Mouse (Mus musculus): ENCODE measurements at regions not wholly inside any gene's neighbourhood (a gene's known extent, or its start where the extent isn't known, plus 50 kb on each side); places are given as distances from the start of the nearest gene placed in this dataset.

- TF ChIP-seq CTCF (IDR thresholded peaks at IDR 0.05; ENCODE audit: low read depth, low read length) (no peak), GATA1 (IDR thresholded peaks at IDR 0.05; ENCODE audit: borderline replicate concordance, low read length) (no peak), GATA2 (IDR thresholded peaks at IDR 0.05; ENCODE audit: borderline replicate concordance, low read depth, low read length) (no peak), TAL1 (conservative IDR thresholded peaks at IDR 0.05; ENCODE audit: low read depth, low read length) (no peak), POLR2AphosphoS5 (IDR thresholded peaks at IDR 0.05; ENCODE audit: insufficient replicate concordance, low read depth, low read length) (no peak)
These were observed 650.9 kb downstream of the Kcna4 start for GRCm38 (mm10) chr2:107941374-107941773.

Measured in G1E (cell line).